Mouse (Mus musculus) thymus, adult 2 months (tissue): ENCODE results near the gene Hgfac. TPM values are rescaled to one million over a fixed set of nuclear protein-coding genes. Genes with fewer than 3 reads are reported as not detected.

Experiments
- DNase-seq: peaks from one replicate; pipeline ENCODE4 v3.0.0; 2021
- H3K27ac ChIP-seq: fragments of 200-500 bp; 2 replicates; pipeline ENCODE4 v1.5.1; 2012; ENCODE audit warnings: low read length, control low read depth; ENCODE audit not compliant: control insufficient read depth, insufficient read depth
- H3K27me3 ChIP-seq: fragments of 200-500 bp; 2 replicates; pipeline ENCODE4 v1.6.1; 2012; ENCODE audit warnings: mild to moderate bottlenecking, low read length, moderate library complexity, mixed read lengths; ENCODE audit not compliant: control insufficient read depth, insufficient read depth
- H3K36me3 ChIP-seq: fragments of 200-500 bp; 2 replicates; pipeline ENCODE4 v1.6.1; 2012; ENCODE audit warnings: mild to moderate bottlenecking, low read length, moderate library complexity; ENCODE audit not compliant: control insufficient read depth, insufficient read depth
- H3K4me1 ChIP-seq: fragments of 200-500 bp; replicated peaks from 2 replicates; pipeline ENCODE4 v1.6.1; 2012; ENCODE audit warnings: low read length; ENCODE audit not compliant: control insufficient read depth, insufficient read depth
- H3K4me3 ChIP-seq: fragments of 200-500 bp; 2 replicates; pipeline ENCODE4 v1.5.1; 2012; ENCODE audit warnings: mild to moderate bottlenecking, low read length, control low read depth, moderate library complexity; ENCODE audit not compliant: control insufficient read depth, insufficient read depth
- CTCF ChIP-seq: fragments of 200-500 bp; IDR thresholded peaks from 2 replicates; pipeline ENCODE4 v1.5.1; 2012; ENCODE audit warnings: mild to moderate bottlenecking, control low read depth, low read length, moderate library complexity, borderline replicate concordance; ENCODE audit not compliant: control insufficient read depth, poor library complexity, insufficient read depth; ENCODE audit errors: extremely low read depth
- POLR2A ChIP-seq: fragments of 200-500 bp; IDR thresholded peaks from 2 replicates; pipeline ENCODE4 v1.6.1; 2012; ENCODE audit warnings: mild to moderate bottlenecking, low read length, control low read depth, moderate library complexity; ENCODE audit not compliant: control insufficient read depth, poor library complexity, insufficient read depth; ENCODE audit errors: extremely low read depth
- WGBS: fragments of 180-500 bp; shearing (Covaris S2); methylation state at CpG from one replicate; pipeline ENCODE4 v1.1.7; 2018; 5-methylcytosine and 5-hydroxymethylcytosine counted together
- polyA plus RNA-seq: library from polyadenylated mRNA; depleted of rRNA; stranded (reverse); fragments of >200 nt; gene quantifications from 2 replicates; pipeline ENCODE4 v1.2.3, GENCODE M21; 2012; rRNA removed

The Hgfac gene
- polyA plus RNA-seq: 5.7 and 6.5 TPM in 2 replicates

- no peak for DNase-seq
- no peaks in the 10 kb centered on the region for H3K36me3 ChIP-seq
Observed at GRCm38 (mm10) chr5:35041268-35041829, at the start of gene Hgfac. Gene Hgfac (plus strand): TSS chr5:35041509.

DNA sequence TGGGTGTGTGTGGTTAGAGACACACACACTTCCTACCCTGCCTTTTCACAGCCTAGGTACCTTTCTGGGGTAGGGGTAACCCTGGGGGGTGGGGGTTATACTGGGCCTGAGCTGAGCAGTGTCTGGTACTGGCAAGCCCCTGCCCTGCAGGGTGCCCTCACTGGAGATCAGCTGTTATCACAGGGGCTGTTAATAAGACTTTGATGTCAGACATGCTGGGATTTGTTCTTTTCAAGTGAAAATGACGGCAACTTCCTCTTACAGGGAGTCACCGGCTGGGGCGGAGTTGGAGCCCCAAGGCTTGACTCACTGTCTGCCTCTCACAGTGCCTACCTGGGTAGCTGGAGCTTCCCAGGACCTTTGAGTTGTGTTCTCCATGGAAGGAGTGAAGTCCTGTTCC, 42.6 kb upstream of the Hgfac start:
- Histone ChIP-seq H3K4me3 (no peak overlapping the region), H3K36me3 (no peaks in the 10 kb centered on the region), H3K27ac (no peak overlapping the region), H3K27me3 (no peaks in the 10 kb centered on the region), H3K4me1 (no peaks in the 10 kb centered on the region)
- WGBS: 47% methylated on average over 3 of the region's 3 CpGs
- DNase-seq: no peak
- TF ChIP-seq CTCF (no peak), POLR2A (no peak)

More at GRCm38 (mm10) chr5:35041268-35041829, at the start of gene Hgfac:
- no peaks in the 10 kb centered on the region for H3K27me3 ChIP-seq
- TF ChIP-seq POLR2A (no peak), CTCF (no peak)
- H3K4me3 ChIP-seq: no peak within 1 kb of the TSS
- H3K27ac ChIP-seq: no peak within 1 kb of the TSS
- H3K4me1 ChIP-seq: peaks cover 20% of the 10 kb centered on the region
- WGBS: 34% methylated on average over 6 of the region's 6 CpGs

DNA sequence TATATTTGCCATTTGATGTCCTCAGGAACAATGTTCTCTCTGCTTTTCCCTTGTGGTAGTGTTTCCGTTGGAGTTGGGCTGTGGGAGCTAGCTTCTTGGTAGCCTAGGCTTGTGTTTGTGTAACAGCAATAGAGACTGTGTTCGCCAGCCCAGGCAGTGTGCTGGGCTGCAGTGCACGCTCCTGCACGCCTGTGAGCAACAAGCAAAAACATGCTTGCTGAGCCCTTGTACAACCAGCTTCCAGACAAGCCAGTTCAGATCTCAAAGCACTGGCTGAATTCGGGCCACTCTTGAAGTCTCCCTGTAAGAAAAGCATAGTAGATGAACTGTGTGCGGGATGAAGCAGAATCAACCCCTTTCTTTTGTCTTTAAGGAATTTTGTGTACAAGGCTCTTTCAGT, 42.0 kb upstream of the Hgfac start:
- Histone ChIP-seq H3K36me3 (no peaks in the 10 kb centered on the region), H3K4me1 (no peaks in the 10 kb centered on the region), H3K27me3 (no peaks in the 10 kb centered on the region), H3K27ac (no peak overlapping the region), H3K4me3 (no peak overlapping the region)
- TF ChIP-seq CTCF: no peak
- no peak for DNase-seq
- 95% methylated on average over 6 of the region's 6 CpGs for WGBS

DNA sequence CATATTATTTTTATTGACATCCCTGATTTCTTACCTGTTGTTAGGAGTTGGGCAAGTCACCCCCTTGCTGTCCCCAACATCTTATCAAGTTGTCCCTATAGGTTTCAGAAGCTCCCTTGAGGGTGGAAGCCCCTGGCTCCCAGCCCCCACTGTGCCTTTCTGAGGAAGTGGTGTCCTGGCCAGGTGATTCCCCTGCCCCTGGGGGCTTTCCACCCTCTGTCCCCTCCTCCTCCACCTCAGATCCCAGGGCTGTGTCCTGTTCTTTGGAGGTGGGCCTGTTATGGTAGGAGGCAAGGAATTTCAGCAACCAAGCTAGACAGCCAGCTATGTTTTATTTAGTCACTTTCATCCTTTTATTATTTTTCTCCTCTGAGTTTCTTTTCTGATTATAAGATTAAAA, 41.0 kb upstream of the Hgfac start:
- DNase-seq: no peak
- no peaks in the 10 kb centered on the region for H3K4me1 ChIP-seq
- H3K36me3 ChIP-seq: no peaks in the 10 kb centered on the region

GRCm38 (mm10) chr5:35001144-35001543, 40.2 kb upstream of the Hgfac start:
- no peaks in the 10 kb centered on the region for H3K27me3 ChIP-seq
- no peak overlapping the region for H3K4me3 ChIP-seq
- H3K4me1 ChIP-seq: peaks cover 3% of the 10 kb centered on the region; the same call in 1 of the 2 replicates
- 47% methylated on average over 3 of the region's 3 CpGs for WGBS
- no peak for DNase-seq
- no peak overlapping the region for H3K27ac ChIP-seq
- TF ChIP-seq POLR2A (no peak), CTCF (no peak)
- no peaks in the 10 kb centered on the region for H3K36me3 ChIP-seq

More for the DNA sequence above, 41.0 kb upstream of the Hgfac start:
- no peak overlapping the region for H3K27ac ChIP-seq
- no peaks in the 10 kb centered on the region for H3K27me3 ChIP-seq
- H3K4me3 ChIP-seq: no peak overlapping the region
- TF ChIP-seq CTCF: no peak
- TF ChIP-seq POLR2A: no peak

DNA sequence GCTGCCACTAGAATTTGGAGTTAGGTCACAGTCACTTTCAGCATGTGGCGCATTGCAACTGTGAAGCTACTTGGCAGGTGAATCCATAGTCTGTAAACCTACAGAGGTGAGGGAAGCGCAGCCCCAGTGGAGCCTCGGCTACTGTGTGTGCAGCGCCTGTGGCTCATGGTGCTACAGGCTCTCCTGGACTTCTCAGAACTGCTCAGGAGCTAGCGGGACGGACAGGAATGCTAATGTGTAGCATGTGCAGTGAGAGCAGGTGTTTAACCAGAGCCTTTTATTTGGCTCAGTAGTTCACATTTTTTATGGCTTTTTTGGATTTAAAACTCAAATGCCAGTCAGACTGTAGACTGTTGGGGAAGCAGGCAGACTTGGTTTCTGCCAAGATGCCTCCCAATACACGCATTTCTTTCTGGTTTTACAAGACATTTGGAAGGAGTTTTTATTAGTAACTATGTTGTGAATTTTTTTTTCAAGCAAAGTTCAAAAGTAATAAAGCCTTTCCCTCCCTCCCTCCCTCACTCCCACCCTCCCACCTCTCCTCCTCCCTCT, 37.6 kb upstream of the Hgfac start:
- H3K27me3 ChIP-seq: no peaks in the 10 kb centered on the region
- no peaks in the 10 kb centered on the region for H3K36me3 ChIP-seq
- peaks cover 7% of the 10 kb centered on the region; the same call in 1 of the 2 replicates for H3K4me1 ChIP-seq
- no peak for DNase-seq
- no peak overlapping the region for H3K4me3 ChIP-seq
- H3K27ac ChIP-seq: no peak overlapping the region
- TF ChIP-seq POLR2A (no peak), CTCF (no peak)
- 96% methylated on average over 7 of the region's 7 CpGs for WGBS

DNA sequence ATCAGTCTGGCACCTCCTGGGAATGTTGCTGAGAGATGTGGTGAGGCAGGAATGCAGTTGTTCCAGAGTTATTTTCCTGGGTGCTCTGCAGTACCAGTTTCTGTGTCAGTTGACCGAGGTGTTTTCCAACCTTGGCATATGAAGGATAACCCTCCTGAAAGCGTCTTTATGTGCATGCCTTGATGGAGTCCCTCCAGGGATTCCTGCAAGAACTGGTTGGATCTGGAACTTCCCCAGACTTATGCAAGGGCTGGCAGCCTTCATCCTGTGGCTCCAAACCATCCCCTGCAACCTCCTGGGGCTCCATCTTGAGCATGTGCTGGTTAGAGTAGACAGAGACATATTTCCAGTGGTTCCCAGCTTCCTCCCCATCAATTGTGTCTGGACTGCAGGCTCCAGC, 36.5 kb upstream of the Hgfac start:
- Histone ChIP-seq H3K4me3 (no peak overlapping the region), H3K27ac (no peak overlapping the region), H3K4me1 (peaks cover 7% of the 10 kb centered on the region; the same call in 1 of the 2 replicates), H3K36me3 (no peaks in the 10 kb centered on the region), H3K27me3 (no peaks in the 10 kb centered on the region)
- DNase-seq: no peak
- TF ChIP-seq CTCF (no peak), POLR2A (no peak)
- 93% methylated on average over 2 of the region's 2 CpGs for WGBS
